Mouse (Mus musculus): ENCODE measurements around the gene Wars2. TPM values are rescaled to one million over a fixed set of nuclear protein-coding genes. Genes with fewer than 3 reads are reported as not detected.

The Wars2 gene
- polyA plus RNA-seq (2015; fragmentation: Nextera tagmentation; extraction: Ambion mirVana): 8.9 and 10.9 TPM in 2 replicates

DNA sequence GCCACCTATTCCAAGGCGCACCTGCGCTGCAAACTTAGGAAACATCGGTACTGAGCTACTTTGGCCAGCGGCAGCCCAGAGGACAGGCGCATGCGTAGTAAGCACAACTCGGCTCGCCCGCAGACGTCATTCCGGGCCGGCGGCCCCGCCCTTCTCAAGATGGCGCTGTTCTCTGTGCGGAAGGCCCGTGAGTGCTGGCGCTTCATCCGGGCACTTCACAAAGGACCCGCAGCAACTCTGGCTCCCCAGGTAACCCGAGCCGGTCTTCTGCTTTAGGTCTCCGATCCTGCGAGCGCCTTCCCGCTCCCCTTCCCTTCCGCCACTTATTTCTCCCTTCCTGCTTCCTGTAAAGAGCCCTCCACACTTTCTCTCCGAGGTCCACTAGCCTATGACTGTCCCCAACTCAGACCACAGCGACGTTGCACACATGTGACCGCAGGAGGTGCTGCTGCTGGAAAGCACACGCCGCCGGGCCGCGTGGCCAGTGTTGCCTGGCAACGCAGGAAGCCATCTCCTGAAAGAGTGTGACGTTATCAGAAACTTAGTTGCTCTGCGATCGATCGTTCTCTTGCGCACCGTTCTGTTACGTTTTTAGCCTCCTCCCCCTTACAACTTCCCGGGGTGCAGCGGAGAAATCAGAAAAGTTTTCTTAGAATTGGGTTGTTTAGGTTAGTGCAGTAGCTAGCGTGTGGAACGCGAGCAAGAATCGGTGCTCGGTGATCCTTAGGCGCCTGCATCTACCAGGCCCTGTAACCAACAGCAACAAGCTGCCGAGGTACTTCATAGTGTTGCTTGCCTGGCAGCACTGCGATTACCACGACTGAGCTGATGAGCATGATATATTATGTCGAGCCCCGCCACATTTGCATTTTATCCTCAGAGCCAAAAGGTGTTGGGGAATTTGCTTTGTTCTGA is at the start of gene Wars2:
Wars2 (plus strand) TSS at position 129 of the 915 bp plus-strand sequence.
- Histone ChIP-seq H3K9me3 (ENCODE audit: low read length) (no peaks in the 10 kb centered on the region), H3K4me1 (ENCODE audit: insufficient read depth, low read length) (peaks cover 5% of the 10 kb centered on the region; the same call in 1 of the 2 replicates), H3K27ac (ENCODE audit: low read length) (peak within 1 kb of the TSS; percentile 95), H3K4me3 (ENCODE audit: low read length) (peak within 1 kb of the TSS; percentile 64), H3K4me2 (replicated peaks; ENCODE audit: low read depth, low read length) (peak within 1 kb of the TSS; percentile 76), H3K36me3 (ENCODE audit: insufficient read depth, low read length) (no peaks in the 10 kb centered on the region), H3K9ac (replicated peaks; ENCODE audit: low read length) (peak within 1 kb of the TSS; percentile 67), H3K27me3 (ENCODE audit: insufficient read depth, low read length) (no peaks in the 10 kb centered on the region)
- under 1% methylated on average over 57 of the region's 57 CpGs for WGBS
- ATAC-seq (ENCODE audit: low FRiP score, low TSS enrichment): peak; percentile 100

DNA sequence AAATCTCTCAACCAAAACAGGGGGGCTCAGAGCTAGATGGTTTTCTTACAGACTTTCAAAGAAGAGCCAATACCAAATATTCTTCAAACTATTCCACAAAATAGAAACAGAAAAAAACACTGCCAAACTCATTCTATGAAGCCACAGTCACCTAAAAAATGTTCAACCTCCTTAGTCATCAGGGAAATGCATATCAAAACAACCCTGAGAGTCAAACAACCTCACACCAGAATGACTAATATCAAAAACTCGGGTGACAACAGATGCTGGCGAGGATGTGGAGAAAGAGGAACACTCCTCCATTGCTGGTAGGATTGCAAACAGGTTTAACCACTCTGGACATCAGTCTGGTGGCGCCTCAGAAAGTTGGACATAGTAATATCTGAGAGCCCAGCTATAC is 44.1 kb upstream of the Wars2 start:
- no peaks in the 10 kb centered on the region; the same call in 1 of the 2 replicates for H3K9me3 ChIP-seq (ENCODE audit: low read length)
- no peaks in the 10 kb centered on the region for H3K27me3 ChIP-seq (ENCODE audit: insufficient read depth, low read length)
- 71% methylated on average over 3 of the region's 3 CpGs for WGBS
- H3K9ac ChIP-seq (replicated peaks; ENCODE audit: low read length): no peak overlapping the region
- ATAC-seq (ENCODE audit: low FRiP score, low TSS enrichment): no peak
- no peaks in the 10 kb centered on the region for H3K36me3 ChIP-seq (ENCODE audit: insufficient read depth, low read length)
- no peak overlapping the region for H3K27ac ChIP-seq (ENCODE audit: low read length)
- H3K4me2 ChIP-seq (replicated peaks; ENCODE audit: low read depth, low read length): no peak overlapping the region
- no peaks in the 10 kb centered on the region for H3K4me1 ChIP-seq (ENCODE audit: insufficient read depth, low read length)
- H3K4me3 ChIP-seq (ENCODE audit: low read length): no peak overlapping the region

DNA sequence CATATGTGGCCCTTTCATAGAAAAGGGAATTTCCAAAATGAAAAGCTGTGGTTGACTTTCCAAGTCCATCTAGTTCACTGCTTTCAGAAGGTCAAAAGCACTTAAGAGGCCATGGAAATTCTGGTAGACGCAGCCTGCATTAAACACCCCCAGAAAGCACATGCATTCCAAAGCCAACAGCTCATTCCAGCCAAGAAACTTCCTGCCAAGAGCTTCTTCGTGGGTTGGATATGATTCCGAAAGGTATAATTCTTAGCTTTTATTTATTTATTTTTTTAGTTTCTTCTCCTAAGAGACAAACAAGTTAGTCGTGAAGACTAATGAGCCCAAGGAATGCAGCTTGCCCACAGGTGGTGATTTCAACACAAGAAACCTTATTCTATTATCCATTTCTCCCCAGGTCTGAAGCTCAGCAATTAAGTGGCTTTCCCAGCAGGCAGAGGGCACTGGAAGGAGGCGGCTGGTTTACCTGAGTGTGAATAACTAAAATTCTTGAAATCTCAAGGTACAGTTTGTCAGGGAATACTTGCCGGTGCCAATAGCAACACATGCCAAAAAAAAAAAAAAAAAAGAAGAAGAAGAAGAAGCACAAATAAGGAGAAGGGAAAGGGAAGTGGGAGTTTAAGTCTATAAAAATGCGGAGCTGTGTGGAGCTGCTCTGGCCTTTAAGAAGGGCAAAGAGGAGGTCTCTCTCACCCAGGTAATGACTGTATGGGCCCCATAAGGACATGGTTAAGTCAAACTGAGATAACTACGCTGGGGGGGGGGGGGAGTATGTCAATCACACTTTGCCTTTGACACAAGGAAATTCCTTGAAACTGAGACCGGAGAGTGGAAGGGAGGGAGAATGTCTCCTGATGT is 30.3 kb upstream of the Wars2 start:
- no peak overlapping the region for H3K4me3 ChIP-seq (ENCODE audit: low read length)
- no peak overlapping the region for H3K9ac ChIP-seq (replicated peaks; ENCODE audit: low read length)
- no peak overlapping the region for H3K4me2 ChIP-seq (replicated peaks; ENCODE audit: low read depth, low read length)
- no peak for ATAC-seq (ENCODE audit: low FRiP score, low TSS enrichment)
- no peak overlapping the region for H3K27ac ChIP-seq (ENCODE audit: low read length)
- no peaks in the 10 kb centered on the region for H3K36me3 ChIP-seq (ENCODE audit: insufficient read depth, low read length)
- H3K9me3 ChIP-seq (ENCODE audit: low read length): no peaks in the 10 kb centered on the region
- 57% methylated on average over 9 of the region's 9 CpGs for WGBS
- H3K27me3 ChIP-seq (ENCODE audit: insufficient read depth, low read length): no peaks in the 10 kb centered on the region
- H3K4me1 ChIP-seq (ENCODE audit: insufficient read depth, low read length): no peaks in the 10 kb centered on the region

DNA sequence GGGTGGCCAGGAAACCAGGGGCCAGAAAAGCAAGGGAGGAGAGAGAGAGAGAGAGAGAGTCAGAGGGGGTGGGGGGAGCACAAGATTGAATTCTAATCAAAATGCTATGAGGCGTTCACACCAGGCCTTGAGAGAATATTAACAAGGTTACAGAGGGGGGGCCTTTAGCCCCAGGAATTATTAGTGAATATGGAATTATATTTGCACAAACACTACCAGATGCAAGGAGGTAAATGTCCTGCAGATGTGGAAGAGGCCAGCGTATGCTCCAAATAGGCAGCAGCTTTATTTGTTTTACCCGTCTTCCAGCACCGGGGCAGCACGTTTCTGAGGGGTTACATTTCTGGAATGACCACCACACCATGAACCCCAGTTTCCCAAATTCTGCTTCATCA is 29.7 kb upstream of the Wars2 start:
- WGBS: 86% methylated on average over 5 of the region's 5 CpGs
- ATAC-seq (ENCODE audit: low FRiP score, low TSS enrichment): no peak

DNA sequence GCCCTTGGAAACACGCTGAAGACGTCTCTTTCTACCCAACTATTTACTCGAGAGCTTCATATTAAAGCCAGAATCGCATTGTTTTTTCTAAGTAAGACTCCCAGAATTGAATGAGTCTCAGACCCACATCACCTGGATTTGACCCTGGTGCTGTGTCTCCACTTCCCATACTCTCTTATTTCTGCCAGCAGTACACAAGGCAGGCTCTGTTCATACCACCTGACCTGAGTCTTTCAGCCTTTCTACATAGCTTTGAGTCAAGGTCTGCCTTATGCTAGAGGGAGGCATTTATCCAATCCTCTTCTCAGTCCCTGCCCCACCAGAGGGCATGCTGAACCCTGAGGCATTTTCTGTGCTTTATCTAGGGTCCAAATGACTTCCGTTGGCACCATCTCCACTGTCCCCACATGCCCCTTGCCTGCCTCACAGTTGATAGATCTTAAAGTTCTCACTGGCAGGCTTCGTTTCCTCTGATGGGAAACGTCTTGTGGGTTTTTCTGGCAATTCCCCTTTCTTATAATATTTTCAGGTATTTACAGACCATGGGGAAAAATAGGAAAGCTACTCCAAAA is 27.5 kb upstream of the Wars2 start:
- Histone ChIP-seq H3K27ac (ENCODE audit: low read length) (no peak overlapping the region), H3K36me3 (ENCODE audit: insufficient read depth, low read length) (no peaks in the 10 kb centered on the region), H3K9me3 (ENCODE audit: low read length) (no peaks in the 10 kb centered on the region), H3K27me3 (ENCODE audit: insufficient read depth, low read length) (no peaks in the 10 kb centered on the region), H3K9ac (replicated peaks; ENCODE audit: low read length) (no peak overlapping the region), H3K4me2 (replicated peaks; ENCODE audit: low read depth, low read length) (no peak overlapping the region), H3K4me1 (ENCODE audit: insufficient read depth, low read length) (no peaks in the 10 kb centered on the region), H3K4me3 (ENCODE audit: low read length) (no peak overlapping the region)
- no peak for ATAC-seq (ENCODE audit: low FRiP score, low TSS enrichment)
- 82% methylated on average over 7 of the region's 7 CpGs for WGBS

More for the DNA sequence above, 29.7 kb upstream of the Wars2 start:
- Histone ChIP-seq H3K36me3 (ENCODE audit: insufficient read depth, low read length) (no peaks in the 10 kb centered on the region), H3K9ac (replicated peaks; ENCODE audit: low read length) (no peak overlapping the region), H3K27ac (ENCODE audit: low read length) (no peak overlapping the region), H3K4me2 (replicated peaks; ENCODE audit: low read depth, low read length) (no peak overlapping the region), H3K4me3 (ENCODE audit: low read length) (no peak overlapping the region), H3K9me3 (ENCODE audit: low read length) (no peaks in the 10 kb centered on the region), H3K4me1 (ENCODE audit: insufficient read depth, low read length) (no peaks in the 10 kb centered on the region), H3K27me3 (ENCODE audit: insufficient read depth, low read length) (no peaks in the 10 kb centered on the region)

DNA sequence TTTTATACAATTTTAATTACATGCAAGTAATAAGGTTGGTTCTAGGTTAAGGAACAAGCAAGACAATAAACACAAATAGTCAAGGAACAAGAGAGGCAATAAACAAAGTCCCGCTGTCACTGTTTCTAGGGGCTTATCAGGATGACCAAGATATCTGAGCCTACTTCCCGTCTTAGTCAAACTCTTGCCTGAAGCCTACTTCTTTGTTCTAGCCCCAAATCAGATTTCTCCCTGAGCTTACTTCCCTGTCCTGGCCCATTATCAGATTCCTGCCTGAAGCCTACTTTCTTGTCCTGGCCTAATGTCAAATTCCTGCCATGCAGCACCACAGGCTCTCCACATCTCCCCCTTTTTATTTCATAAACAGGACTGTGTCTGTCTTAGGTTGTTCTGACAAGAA is 19.9 kb upstream of the Wars2 start:
- Histone ChIP-seq H3K27me3 (ENCODE audit: insufficient read depth, low read length) (no peaks in the 10 kb centered on the region), H3K27ac (ENCODE audit: low read length) (no peak overlapping the region), H3K9me3 (ENCODE audit: low read length) (no peaks in the 10 kb centered on the region), H3K36me3 (ENCODE audit: insufficient read depth, low read length) (no peaks in the 10 kb centered on the region), H3K4me3 (ENCODE audit: low read length) (no peak overlapping the region), H3K4me2 (replicated peaks; ENCODE audit: low read depth, low read length) (no peak overlapping the region), H3K9ac (replicated peaks; ENCODE audit: low read length) (no peak overlapping the region), H3K4me1 (ENCODE audit: insufficient read depth, low read length) (no peaks in the 10 kb centered on the region)
- no peak for ATAC-seq (ENCODE audit: low FRiP score, low TSS enrichment)
- WGBS: 82% methylated on average over 2 of the region's 2 CpGs

DNA sequence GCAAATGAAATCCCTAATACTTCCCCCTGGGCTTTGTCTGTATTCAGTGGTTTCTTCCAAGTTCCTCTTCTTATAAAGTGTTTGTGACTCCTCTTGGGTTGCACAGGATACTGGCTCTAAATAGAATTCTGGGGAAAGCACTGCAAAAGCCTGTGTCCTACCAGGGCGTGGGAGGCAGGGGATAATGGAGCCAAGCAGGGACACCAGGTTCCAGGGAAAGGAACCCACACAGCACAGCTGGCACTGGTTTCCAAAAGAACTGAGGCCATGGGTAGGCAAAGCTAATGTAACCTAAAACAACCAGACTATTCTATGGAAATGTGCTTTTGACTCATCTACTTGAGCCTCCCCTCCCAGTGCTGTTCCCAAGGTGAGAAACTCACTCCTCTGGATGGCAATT is 10.3 kb upstream of the Wars2 start:
- Histone ChIP-seq H3K36me3 (ENCODE audit: insufficient read depth, low read length) (no peaks in the 10 kb centered on the region), H3K9ac (replicated peaks; ENCODE audit: low read length) (no peak overlapping the region), H3K4me2 (replicated peaks; ENCODE audit: low read depth, low read length) (no peak overlapping the region), H3K27me3 (ENCODE audit: insufficient read depth, low read length) (no peaks in the 10 kb centered on the region), H3K27ac (ENCODE audit: low read length) (no peak overlapping the region), H3K4me3 (ENCODE audit: low read length) (no peak overlapping the region), H3K4me1 (ENCODE audit: insufficient read depth, low read length) (no peaks in the 10 kb centered on the region), H3K9me3 (ENCODE audit: low read length) (no peaks in the 10 kb centered on the region)
- no peak for ATAC-seq (ENCODE audit: low FRiP score, low TSS enrichment)
- WGBS: 90% methylated on average over 1 of the region's 1 CpGs

DNA sequence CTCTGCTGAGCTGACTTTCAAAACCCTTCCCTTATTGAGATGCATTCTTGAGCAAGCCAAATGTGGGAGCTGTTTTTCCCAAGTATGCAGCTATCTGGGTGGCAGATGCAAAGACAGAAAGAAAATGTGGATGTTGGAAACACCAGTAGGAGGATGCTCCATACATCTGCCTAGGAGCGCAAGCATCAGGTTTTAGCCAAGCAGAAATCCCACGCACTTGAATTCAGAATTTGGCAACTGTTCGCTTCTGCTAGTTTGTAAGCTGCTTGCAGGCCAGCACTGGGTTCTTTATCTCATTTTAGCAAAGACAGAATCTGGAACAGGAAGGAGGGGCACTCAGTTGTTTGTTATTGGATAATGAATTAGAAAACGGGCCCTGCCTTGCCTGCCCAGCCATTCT is 8.9 kb upstream of the Wars2 start:
- no peaks in the 10 kb centered on the region for H3K9me3 ChIP-seq (ENCODE audit: low read length)
- H3K4me2 ChIP-seq (replicated peaks; ENCODE audit: low read depth, low read length): no peak overlapping the region
- H3K27me3 ChIP-seq (ENCODE audit: insufficient read depth, low read length): no peaks in the 10 kb centered on the region
- H3K36me3 ChIP-seq (ENCODE audit: insufficient read depth, low read length): no peaks in the 10 kb centered on the region
- H3K4me1 ChIP-seq (ENCODE audit: insufficient read depth, low read length): no peaks in the 10 kb centered on the region
- WGBS: 84% methylated on average over 4 of the region's 4 CpGs
- H3K4me3 ChIP-seq (ENCODE audit: low read length): no peak overlapping the region
- H3K9ac ChIP-seq (replicated peaks; ENCODE audit: low read length): no peak overlapping the region
- no peak overlapping the region for H3K27ac ChIP-seq (ENCODE audit: low read length)
- ATAC-seq (ENCODE audit: low FRiP score, low TSS enrichment): no peak

DNA sequence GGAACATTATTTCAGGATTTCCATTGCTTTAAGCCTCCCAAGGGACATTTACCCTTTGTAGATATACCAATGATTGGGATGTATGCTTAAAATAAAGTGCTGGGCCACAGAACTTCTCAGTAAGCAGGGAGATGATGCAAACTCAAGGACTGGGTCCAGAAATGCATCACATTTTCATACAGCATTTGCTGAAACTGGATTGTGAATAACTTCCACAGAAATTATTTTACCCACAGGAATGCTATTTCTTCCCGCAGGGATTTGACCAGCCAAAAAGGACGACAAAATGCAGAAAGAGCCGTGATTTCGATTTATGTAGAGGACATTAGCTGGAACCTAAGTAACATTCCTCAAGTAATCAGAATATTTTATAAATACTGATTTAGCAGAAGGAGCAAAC is 7.0 kb upstream of the Wars2 start:
- Histone ChIP-seq H3K4me1 (ENCODE audit: insufficient read depth, low read length) (no peaks in the 10 kb centered on the region), H3K27ac (ENCODE audit: low read length) (no peak overlapping the region), H3K9ac (replicated peaks; ENCODE audit: low read length) (no peak overlapping the region), H3K36me3 (ENCODE audit: insufficient read depth, low read length) (no peaks in the 10 kb centered on the region), H3K4me3 (ENCODE audit: low read length) (no peak overlapping the region), H3K9me3 (ENCODE audit: low read length) (no peaks in the 10 kb centered on the region), H3K4me2 (replicated peaks; ENCODE audit: low read depth, low read length) (no peak overlapping the region), H3K27me3 (ENCODE audit: insufficient read depth, low read length) (no peaks in the 10 kb centered on the region)
- no peak for ATAC-seq (ENCODE audit: low FRiP score, low TSS enrichment)
- 89% methylated on average over 4 of the region's 4 CpGs for WGBS

Measured in kidney, embryonic 16.5 days (tissue).